Mouse (Mus musculus): ENCODE results near the gene Emd.

Gene Emd

GRCm38 (mm10) chrX:74273422-74274322 is 19.2 kb downstream of the Emd start:
- DNase-seq (ENCODE audit: low spot score): no peak

GRCm38 (mm10) chrX:74277916-74278315 is 23.4 kb downstream of the Emd start:
- DNase-seq (ENCODE audit: low spot score): no peak

- DNase-seq (ENCODE audit: low spot score): no peak
These were observed 26.7 kb downstream of the Emd start for GRCm38 (mm10) chrX:74281041-74281731.

- DNase-seq (ENCODE audit: low spot score): peak; percentile 92
These were observed 27.4 kb downstream of the Emd start, which contains the start of the genes Taz and Dnase1l1 for GRCm38 (mm10) chrX:74281732-74282394. TSS of gene Taz (plus strand) at chrX:74281912. TSS of gene Dnase1l1 (minus strand) at chrX:74282337.

- DNase-seq (ENCODE audit: low spot score): peak; percentile 89
These were observed 28.1 kb downstream of the Emd start for GRCm38 (mm10) chrX:74282395-74283091.

- DNase-seq (ENCODE audit: low spot score): no peak
These were observed 28.6 kb downstream of the Emd start for GRCm38 (mm10) chrX:74283092-74283437.

- no peak for DNase-seq (ENCODE audit: low spot score)
These were observed 38.9 kb downstream of the Emd start for GRCm38 (mm10) chrX:74293431-74293830.

GRCm38 (mm10) chrX:74296538-74297448 is 42.3 kb downstream of the Emd start, which contains the start of gene Atp6ap1:
TSS of gene Atp6ap1 (plus strand) at chrX:74297097.
- DNase-seq (ENCODE audit: low spot score): peak; percentile 96

GRCm38 (mm10) chrX:74298348-74298747 is 43.9 kb downstream of the Emd start:
- no peak for DNase-seq (ENCODE audit: low spot score)

GRCm38 (mm10) chrX:74299721-74300120 is 45.2 kb downstream of the Emd start:
- peak; percentile 18 for DNase-seq (ENCODE audit: low spot score)

- DNase-seq (ENCODE audit: low spot score): peak; percentile 67
These were observed 50.6 kb downstream of the Emd start, which contains the start of gene Gdi1 for GRCm38 (mm10) chrX:74304867-74305700. TSS of gene Gdi1 (plus strand) at chrX:74304998.
